ENCODE assay signal across 16 mouse cellular contexts in genomic region chr11:94139232-94139620, GRCm38 (mm10).
A peak's percentile ranks its signal among the peaks of the same experiment; 100 is the strongest.
DNase-seq lines count a peak whose midpoint lies in the region; ATAC-seq and TF ChIP-seq lines count a peak whose summit lies in the region.
"Had no signal": no experiment of that assay in that cellular context is flagged by ENCODE, and none has a peak within 500 bp of the region (broad histone marks: within the 10 kb centered on the region; RNA-seq: fewer than 3 reads in every experiment).

No protein-coding gene starts in this region.

- DNase-seq in adrenal gland, postnatal 10 days: peak; percentile 2
- no peak for DNase-seq in adrenal gland, adult 8-10 months
- no peak for DNase-seq in heart, postnatal 4 days
- DNase-seq in kidney, postnatal 0 days (ENCODE audit: low spot score): no peak
- DNase-seq in kidney, postnatal 14 days: no peak
- no peak for DNase-seq in limb, embryonic 10.5 days (ENCODE audit: low spot score)
- DNase-seq: lung, postnatal 14 days; thymus, postnatal 36 days had no signal

- TF ChIP-seq CTCF in kidney, postnatal 0 days (IDR thresholded peaks at IDR 0.05; ENCODE audit: low read depth): no peak

- peaks cover 47% of the 10 kb centered on the region for H3K4me1 ChIP-seq in heart, embryonic 15.5 days (replicated peaks)
- peaks cover 17% of the 10 kb centered on the region for H3K4me1 ChIP-seq in kidney, postnatal 0 days (replicated peaks; ENCODE audit: insufficient read depth, low read length)
- peaks cover 61% of the 10 kb centered on the region for H3K4me1 ChIP-seq in limb, embryonic 10.5 days

- H3K27ac ChIP-seq in heart, embryonic 15.5 days: peak overlapping the region; percentile 71; the same call in 1 of the 2 replicates
- H3K27ac ChIP-seq in kidney, postnatal 0 days: peak overlapping the region; percentile 85
- H3K27ac ChIP-seq in limb, embryonic 10.5 days: peak overlapping the region; percentile 76; the same call in 1 of the 2 replicates
- H3K27ac ChIP-seq: embryonic facial prominence, embryonic 15.5 days; hindbrain, embryonic 13.5 days; intestine, embryonic 15.5 days; limb, embryonic 12.5 days had no signal

- H3K36me3 ChIP-seq in heart, embryonic 15.5 days: no peaks in the 10 kb centered on the region
- H3K36me3 ChIP-seq in kidney, postnatal 0 days (ENCODE audit: insufficient read depth, low read length): no peaks in the 10 kb centered on the region
- H3K36me3 ChIP-seq in limb, embryonic 10.5 days: no peaks in the 10 kb centered on the region
- H3K36me3 ChIP-seq: embryonic facial prominence, embryonic 15.5 days; hindbrain, embryonic 13.5 days; intestine, embryonic 15.5 days; limb, embryonic 12.5 days had no signal

- no peak overlapping the region for H3K4me3 ChIP-seq in heart, embryonic 15.5 days
- no peak overlapping the region for H3K4me3 ChIP-seq in kidney, postnatal 0 days (replicated peaks; ENCODE audit: low read depth, low read length)
- H3K4me3 ChIP-seq in limb, embryonic 10.5 days: no peak overlapping the region; the same call in 1 of the 2 replicates
- H3K4me3 ChIP-seq: embryonic facial prominence, embryonic 15.5 days; hindbrain, embryonic 13.5 days; intestine, embryonic 15.5 days; limb, embryonic 12.5 days; megakaryocyte, embryonic 14.5 days had no signal

- no peak for ATAC-seq in heart, embryonic 15.5 days (replicated peaks; ENCODE audit: insufficient number of reproducible peaks, insufficient read depth, low FRiP score, low read depth)
- no peak for ATAC-seq in kidney, postnatal 0 days (replicated peaks; ENCODE audit: low FRiP score, low read depth)
- ATAC-seq: intestine, embryonic 15.5 days; Patski had no signal

- 91% methylated on average over 5 of the region's 5 CpGs for WGBS in heart, embryonic 15.5 days
- 73% methylated on average over 5 of the region's 5 CpGs for WGBS in kidney, postnatal 0 days
- WGBS in limb, embryonic 10.5 days: 82% methylated on average over 5 of the region's 5 CpGs

- no peaks in the 10 kb centered on the region for H3K27me3 ChIP-seq in heart, embryonic 15.5 days
- no peaks in the 10 kb centered on the region for H3K27me3 ChIP-seq in kidney, postnatal 0 days (ENCODE audit: insufficient read depth, low read length)
- no peaks in the 10 kb centered on the region; the same call in 1 of the 2 replicates for H3K27me3 ChIP-seq in limb, embryonic 10.5 days (ENCODE audit: low read depth, poor library complexity, severe bottlenecking)
- H3K27me3 ChIP-seq: CH12.LX; embryonic facial prominence, embryonic 15.5 days; hindbrain, embryonic 13.5 days; intestine, embryonic 15.5 days; limb, embryonic 12.5 days; Patski had no signal

- no peak overlapping the region for H3K4me2 ChIP-seq in heart, embryonic 15.5 days
- H3K4me2 ChIP-seq in kidney, postnatal 0 days (ENCODE audit: low read length): no peak overlapping the region
- H3K4me2 ChIP-seq: embryonic facial prominence, embryonic 15.5 days; hindbrain, embryonic 13.5 days; intestine, embryonic 15.5 days; limb, embryonic 12.5 days had no signal

- H3K9ac ChIP-seq in heart, embryonic 15.5 days: no peak overlapping the region
- H3K9ac ChIP-seq in kidney, postnatal 0 days (ENCODE audit: low read depth, low read length): no peak overlapping the region
- H3K9ac ChIP-seq: embryonic facial prominence, embryonic 15.5 days; hindbrain, embryonic 13.5 days; intestine, embryonic 15.5 days; limb, embryonic 12.5 days had no signal

- no peaks in the 10 kb centered on the region for H3K9me3 ChIP-seq in heart, embryonic 15.5 days (replicated peaks)
- no peaks in the 10 kb centered on the region for H3K9me3 ChIP-seq in kidney, postnatal 0 days (replicated peaks; ENCODE audit: low read length)
- no peaks in the 10 kb centered on the region for H3K9me3 ChIP-seq in limb, embryonic 10.5 days (replicated peaks)
- H3K9me3 ChIP-seq: embryonic facial prominence, embryonic 15.5 days; hindbrain, embryonic 13.5 days; intestine, embryonic 15.5 days; limb, embryonic 12.5 days; megakaryocyte, embryonic 14.5 days had no signal
